Mouse (Mus musculus) layer of hippocampus, adult 2 months (tissue): ENCODE measurements around the gene Zfp644. TPM values are rescaled to one million over a fixed set of nuclear protein-coding genes. Genes with fewer than 3 reads are reported as not detected.

Experiments
- DNase-seq, 2 experiments: peaks; one replicate each; pipeline ENCODE4 v3.0.0; 2022; ENCODE audit warnings: low spot score in 2 of 2
- H3K27ac ChIP-seq: fragments of 200-600 bp; 2 replicates; pipeline ENCODE4 v1.8.1; 2022
- H3K4me3 ChIP-seq: fragments of 200-600 bp; 2 replicates; pipeline ENCODE4 v1.8.1; 2022; ENCODE audit warnings: mild to moderate bottlenecking
- CTCF ChIP-seq: fragments of 200-600 bp; conservative IDR thresholded peaks from 2 replicates; pipeline ENCODE4 v1.8.1; 2022; ENCODE audit warnings: antibody characterized with exemption, mild to moderate bottlenecking, moderate library complexity
- total RNA-seq, 2 experiments: library from RNA; stranded (reverse); gene quantifications; 2 replicates each; pipeline ENCODE4 v1.2.3; 2021

Zfp644 gene
- total RNA-seq, 2 experiments from 2014 or later = 104 TPM

DNA sequence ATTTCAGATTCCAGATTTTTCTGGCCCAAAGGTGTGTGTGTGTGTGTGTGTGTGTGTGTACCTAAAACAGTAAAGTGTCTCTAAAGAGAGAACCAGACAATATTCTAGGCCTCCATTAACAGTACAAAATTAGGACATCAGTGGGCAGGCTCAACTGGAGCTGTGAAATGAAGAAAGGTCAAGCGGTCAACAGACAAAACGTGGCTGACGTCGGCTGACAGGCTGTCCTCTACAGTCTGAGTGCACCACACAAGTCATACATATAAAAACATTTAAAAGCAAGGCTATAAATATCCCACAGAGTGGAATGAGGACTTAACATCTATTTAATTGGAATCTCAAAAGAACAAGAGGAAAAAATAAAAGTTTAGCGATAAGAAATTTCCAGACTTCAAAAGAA lies 90.0 kb downstream of the Zfp644 start:
- no peak overlapping the region for H3K27ac ChIP-seq
- TF ChIP-seq CTCF = no peak
- no peak overlapping the region for H3K4me3 ChIP-seq
- no peak for DNase-seq

DNA sequence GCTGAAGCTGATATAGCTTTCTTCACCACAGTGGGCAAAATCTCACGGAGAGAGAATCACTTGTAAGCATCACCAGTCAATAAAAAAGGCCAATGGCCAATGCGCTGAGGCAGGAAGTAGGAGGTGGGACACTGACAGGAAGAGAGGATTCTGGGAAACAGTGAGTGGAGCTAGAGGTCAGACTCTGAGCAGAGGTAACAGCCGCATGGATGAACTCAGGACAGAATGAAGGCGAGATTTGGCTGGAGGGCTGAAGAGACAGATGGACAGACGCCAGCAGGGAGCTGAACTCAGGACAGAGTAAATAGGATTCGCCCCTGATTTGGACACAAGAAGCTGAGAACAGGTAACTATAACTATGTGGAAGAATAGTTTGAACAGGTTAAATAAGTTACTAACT lies 92.0 kb downstream of the Zfp644 start:
- H3K27ac ChIP-seq = no peak overlapping the region
- no peak for TF ChIP-seq CTCF
- no peak overlapping the region for H3K4me3 ChIP-seq
- DNase-seq = no peak

DNA sequence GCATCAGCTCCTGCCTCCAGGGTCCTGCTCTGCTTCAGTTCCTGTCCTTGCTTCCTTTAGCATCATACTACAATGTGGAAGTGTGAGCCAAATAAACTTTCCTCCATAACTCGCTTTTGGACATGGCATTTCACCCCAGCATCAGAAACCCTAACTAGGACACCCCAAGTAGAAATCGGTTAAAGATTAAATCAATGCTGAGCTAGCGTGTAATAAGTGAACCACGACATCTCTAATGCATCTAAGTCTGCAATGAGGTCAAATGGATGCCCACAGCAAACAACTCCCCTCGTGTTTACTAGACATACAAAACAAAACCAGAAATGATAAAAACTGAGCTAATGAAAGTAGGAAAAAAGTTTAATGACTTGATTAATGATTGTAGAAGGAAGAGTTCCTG lies 92.7 kb downstream of the Zfp644 start:
- Histone ChIP-seq H3K4me3 (no peak overlapping the region), H3K27ac (no peak overlapping the region)
- no peak for DNase-seq
- TF ChIP-seq CTCF = no peak

DNA sequence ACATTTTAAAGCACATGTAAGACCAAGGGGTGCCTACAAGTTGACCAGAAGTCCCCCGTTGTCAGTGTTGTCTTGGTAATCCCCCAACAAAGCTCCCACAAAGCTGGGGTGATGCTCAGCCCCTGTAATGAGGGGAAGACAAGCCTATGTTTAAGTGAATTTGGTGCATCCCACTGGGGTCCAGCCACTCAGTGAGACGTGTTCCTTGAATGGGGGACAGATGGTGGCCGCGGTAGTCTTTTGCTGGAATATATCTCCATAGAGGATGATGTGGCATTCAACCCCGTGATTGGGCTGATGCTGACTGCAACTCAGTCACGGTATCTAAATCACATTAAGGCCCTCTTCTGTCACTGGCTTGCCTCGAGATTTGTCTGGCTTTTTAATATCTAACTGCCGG lies 97.6 kb downstream of the Zfp644 start:
- no peak overlapping the region for H3K27ac ChIP-seq
- DNase-seq = no peak
- no peak for TF ChIP-seq CTCF
- H3K4me3 ChIP-seq = no peak overlapping the region

DNA sequence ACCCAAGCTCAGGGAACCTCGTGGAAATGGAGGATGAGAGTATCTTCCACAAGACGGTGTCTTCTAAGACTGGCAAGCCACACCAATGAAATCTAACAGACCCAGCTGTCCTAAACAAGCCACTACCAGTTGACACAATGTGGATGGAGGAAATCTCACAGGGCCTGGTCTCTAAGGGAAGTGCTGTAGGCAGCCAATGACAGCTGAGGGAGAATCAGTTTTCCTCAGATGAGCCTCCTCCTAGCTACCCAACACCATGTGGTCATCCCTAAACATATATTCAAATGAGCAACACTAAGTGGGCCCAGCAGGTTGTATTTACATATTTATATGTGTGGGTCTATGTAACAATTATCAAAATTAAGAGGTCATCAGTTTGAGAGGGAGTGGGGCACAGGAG lies 99.6 kb downstream of the Zfp644 start:
- no peak overlapping the region for H3K27ac ChIP-seq
- TF ChIP-seq CTCF = no peak
- DNase-seq = no peak
- no peak overlapping the region for H3K4me3 ChIP-seq

DNA sequence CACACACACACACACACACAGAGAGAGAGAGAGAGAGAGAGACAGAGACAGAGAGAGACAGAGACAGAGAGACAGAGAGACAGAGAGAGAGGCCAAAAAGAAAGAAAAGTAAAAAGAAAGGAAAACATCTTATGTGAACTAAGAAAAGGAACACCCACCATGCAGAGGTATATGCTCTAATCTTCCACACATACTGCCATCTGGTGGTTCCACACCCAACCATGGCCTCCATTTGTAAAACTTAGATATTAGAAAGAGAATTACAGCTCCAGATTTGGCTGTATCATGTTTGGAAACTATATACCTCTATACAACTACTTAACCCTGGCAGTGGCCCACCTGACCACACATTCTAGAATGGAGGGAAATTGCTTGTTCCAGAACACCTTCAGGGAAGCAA lies 102.7 kb downstream of the Zfp644 start:
- DNase-seq = no peak
- Histone ChIP-seq H3K27ac (no peak overlapping the region), H3K4me3 (no peak overlapping the region)
- peak; percentile 51 for TF ChIP-seq CTCF

DNA sequence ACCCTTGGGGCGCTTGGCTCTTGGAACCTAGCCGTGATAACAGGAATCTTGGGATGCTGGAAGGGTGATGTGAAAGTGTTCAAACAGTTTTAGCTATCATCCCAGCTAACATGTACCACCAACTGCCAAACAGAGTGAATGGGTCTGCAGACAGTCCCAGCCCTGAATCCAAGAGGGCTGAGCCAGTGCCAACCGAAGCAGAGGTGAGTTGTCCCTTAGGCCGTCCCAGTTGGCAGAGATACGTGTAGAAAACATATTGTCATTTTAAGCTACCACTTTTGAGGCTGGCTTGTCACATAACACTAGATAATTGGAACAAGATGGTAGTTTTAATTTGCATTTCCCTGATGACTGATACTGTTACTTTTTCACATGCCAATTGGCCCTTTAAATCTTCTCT lies 106.4 kb downstream of the Zfp644 start:
- TF ChIP-seq CTCF = no peak
- Histone ChIP-seq H3K4me3 (no peak overlapping the region), H3K27ac (no peak overlapping the region)
- no peak for DNase-seq

DNA sequence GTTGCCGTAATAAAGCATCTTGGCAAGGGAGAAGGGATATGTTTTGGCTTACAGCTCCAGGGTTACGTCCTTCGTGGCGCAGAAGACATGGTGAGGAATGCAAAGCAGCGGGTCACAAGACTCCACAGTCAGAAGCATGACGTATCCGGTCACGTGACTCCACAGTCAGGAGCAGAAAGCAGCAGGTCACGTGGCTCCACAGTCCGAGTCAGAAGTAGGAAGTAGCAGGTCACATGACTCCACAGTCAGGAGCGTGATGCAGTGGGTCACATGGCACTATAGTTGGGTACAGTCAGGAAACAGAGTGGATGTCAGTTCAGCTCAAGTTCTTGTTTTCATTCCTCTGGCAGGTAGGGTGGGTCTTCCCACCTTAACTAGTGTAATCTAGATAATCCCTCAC lies 107.4 kb downstream of the Zfp644 start:
- no peak for TF ChIP-seq CTCF
- no peak overlapping the region for H3K27ac ChIP-seq
- no peak overlapping the region for H3K4me3 ChIP-seq
- DNase-seq = no peak

DNA sequence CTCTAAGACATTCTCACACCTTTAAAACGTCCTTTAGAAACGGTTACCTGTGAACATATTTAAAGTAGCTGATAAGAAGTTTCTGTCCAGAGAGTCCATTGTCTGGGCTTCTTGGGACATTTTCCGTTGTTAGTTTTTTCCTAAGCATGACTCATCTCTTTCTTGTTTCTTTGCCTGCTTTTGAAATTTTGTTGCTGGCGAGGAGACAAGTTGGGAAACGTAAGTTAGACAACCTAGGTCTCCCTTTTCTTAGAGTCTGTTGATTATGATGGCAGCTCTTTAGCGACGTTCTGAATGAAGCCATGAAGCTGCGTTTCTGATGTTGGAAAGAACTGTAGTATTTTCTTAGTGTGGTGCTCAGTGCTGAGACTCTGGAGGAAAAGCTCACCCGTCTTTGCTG lies 108.1 kb downstream of the Zfp644 start:
- H3K27ac ChIP-seq = no peak overlapping the region
- no peak overlapping the region for H3K4me3 ChIP-seq
- DNase-seq = no peak
- no peak for TF ChIP-seq CTCF

DNA sequence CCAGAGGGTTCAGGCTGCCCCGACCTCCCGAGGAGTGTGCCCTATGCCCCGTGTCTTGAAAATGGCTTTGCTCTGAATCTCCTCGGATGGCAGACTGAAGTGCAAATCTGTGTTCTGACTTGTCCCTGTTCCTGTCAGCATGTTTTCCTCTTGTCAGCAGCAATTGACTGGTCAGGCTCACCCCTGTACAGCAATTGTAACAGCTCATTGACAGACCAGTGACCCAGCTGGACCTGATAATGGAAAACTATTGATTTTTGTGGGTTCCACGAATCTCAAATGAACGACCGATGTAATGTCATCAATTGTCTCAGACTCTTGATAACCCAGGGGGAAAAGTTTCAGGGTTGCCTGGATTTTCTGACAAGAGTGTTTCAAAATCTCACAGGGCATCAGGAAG lies 116.1 kb downstream of the Zfp644 start:
- DNase-seq = no peak
- Histone ChIP-seq H3K27ac (no peak overlapping the region), H3K4me3 (no peak overlapping the region)
- no peak for TF ChIP-seq CTCF

DNA sequence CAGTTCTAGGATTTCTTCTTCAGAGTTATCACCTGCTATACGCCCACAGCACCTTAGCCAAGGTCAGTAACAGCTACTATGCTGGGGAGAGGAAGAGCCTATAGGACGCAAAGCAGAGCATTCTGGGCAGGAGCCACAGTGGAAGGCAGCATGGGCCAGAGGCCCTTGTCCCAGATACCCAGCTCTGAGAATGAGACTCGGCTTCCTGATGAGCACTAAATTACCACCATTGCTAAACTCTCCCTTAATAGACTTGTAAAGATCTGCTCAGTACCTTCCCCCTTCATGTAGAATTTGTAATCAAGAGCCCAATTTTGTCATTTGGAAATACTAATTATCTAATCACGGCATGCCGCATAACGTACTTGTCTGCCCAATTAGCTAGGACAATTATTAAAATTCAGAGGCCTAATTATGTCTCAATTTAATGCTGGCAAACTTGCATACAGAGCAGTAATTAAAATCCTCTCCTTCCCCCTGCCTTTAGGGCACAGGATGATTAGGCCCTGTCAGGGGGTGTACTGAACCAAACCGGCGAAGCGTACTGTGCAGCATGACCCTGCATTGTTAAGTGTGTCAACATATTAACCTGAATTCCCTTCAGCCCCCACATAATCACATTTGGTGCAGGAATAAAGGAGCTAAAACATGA lies 119.7 kb downstream of the Zfp644 start:
- H3K27ac ChIP-seq = no peak overlapping the region
- no peak for TF ChIP-seq CTCF
- DNase-seq = no peak
- H3K4me3 ChIP-seq = no peak overlapping the region

DNA sequence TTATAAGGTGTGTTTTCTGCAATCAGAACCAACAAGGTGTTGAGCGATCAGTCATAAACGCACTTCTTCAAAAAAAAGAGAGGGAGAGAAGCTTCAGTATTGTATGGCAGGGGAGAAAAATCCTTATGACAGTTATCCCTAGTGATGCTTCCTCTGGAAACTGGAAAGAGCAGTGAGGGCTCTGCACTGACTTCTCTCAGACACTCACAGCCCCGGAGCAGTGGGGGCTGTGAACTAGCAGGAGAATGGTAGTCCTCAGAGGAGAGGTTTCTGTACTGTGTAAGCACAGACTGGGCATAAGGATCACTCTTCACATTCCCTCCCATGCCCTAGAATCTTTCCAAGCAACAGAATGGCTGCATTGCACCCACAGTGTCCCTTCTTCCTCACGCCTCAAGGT lies 122.0 kb downstream of the Zfp644 start:
- Histone ChIP-seq H3K27ac (no peak overlapping the region), H3K4me3 (peak overlapping the region; percentile 69)
- TF ChIP-seq CTCF = no peak
- no peak for DNase-seq

DNA sequence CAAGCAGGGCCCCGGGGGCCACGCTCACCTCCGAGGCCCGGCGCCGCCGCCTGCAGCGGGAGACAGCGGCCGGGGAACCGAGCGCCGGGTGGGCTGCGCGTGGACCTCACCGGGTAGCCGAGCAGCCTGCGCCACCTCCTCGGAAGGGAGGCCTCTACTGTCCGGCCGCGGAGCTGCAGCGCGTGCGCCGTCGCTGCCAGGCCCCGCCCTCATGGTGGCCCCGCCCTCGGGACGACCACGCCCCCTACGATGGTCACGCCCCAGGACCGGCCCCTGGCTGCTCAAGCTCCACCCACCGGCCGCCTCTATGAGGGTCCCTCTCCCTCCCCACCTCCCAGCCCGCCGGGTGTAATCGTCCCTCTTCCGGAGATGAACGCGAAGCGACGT lies 122.5 kb downstream of the Zfp644 start:
- H3K4me3 ChIP-seq = peak overlapping the region; percentile 69
- TF ChIP-seq CTCF = peak; percentile 81
- peak; percentile 81 to 82 for DNase-seq
- H3K27ac ChIP-seq = peak overlapping the region; percentile 24; the same call in 1 of the 2 replicates

DNA sequence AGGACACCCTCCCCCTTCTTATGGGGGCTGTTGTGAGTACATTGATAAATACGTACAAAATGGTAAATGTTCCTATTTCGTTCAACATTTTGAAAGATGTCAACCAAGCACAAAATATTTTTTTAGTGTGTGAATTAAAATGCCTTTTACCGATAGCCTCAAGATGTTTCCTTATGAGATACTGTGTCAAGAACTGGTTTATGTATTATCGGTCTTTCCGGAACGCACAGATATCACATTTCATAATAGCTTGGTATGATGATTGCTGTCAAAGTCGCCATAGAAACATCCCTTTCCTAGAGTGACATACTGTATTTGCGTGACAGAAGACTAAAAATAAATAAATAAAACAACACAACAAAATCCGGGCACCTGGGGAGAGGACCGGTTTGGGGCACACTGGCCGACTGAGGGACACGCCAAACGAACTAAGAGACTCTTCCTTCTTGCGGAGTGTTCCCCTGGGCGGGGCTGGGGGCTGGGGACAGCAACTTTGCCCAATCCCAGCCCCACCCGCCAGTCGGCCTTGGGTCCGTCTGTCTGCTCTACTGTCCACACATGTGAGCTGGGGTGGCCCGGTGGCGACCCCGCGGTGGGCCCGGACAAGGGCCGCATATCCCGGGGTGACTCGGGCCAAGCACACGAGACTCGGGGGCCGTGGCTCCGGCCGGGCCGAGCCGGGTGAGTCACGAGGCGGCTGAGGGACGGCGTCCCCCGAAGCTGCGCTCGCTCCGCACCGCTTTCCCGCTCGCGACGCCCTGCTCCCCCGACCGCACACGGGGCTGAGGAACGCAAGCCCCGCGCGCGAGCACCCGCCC lies 123.1 kb downstream of the Zfp644 start:
- TF ChIP-seq CTCF = no peak
- peak overlapping the region; percentile 24; the same call in 1 of the 2 replicates for H3K27ac ChIP-seq
- peak overlapping the region; percentile 69 for H3K4me3 ChIP-seq
- DNase-seq = peak in 1 of 2 experiments; percentile 18

Other genes starting within 250 kb of the Zfp644 start
- not detected for gene Barhl2, start 239.1 kb downstream of the Zfp644 start, total RNA-seq
- not detected for gene Gm17304, start 88.2 kb downstream of the Zfp644 start, total RNA-seq
- 1 to 10 TPM; 2.3 to 2.5 TPM for gene Hfm1, start 229.0 kb upstream of the Zfp644 start, total RNA-seq